Mouse (Mus musculus) CH12.LX (cell line): Measurements from ENCODE around the gene Cabp1. TPM values are rescaled to one million over a fixed set of nuclear protein-coding genes. Genes with fewer than 3 reads are reported as not detected.

Source experiments
- DNase-seq: peaks from one replicate; pipeline ENCODE4 v3.0.0-alpha.2; 2013; ENCODE audit errors: extremely low read depth
- H3K27ac ChIP-seq: 2 replicates; pipeline ENCODE4 v1.5.1; 2012; ENCODE audit warnings: low read depth, mild to moderate bottlenecking, control low read depth, moderate library complexity; ENCODE audit not compliant: insufficient read depth
- H3K27me3 ChIP-seq: replicated peaks from 2 replicates; pipeline ENCODE3; 2012; ENCODE audit warnings: inconsistent platforms
- H3K36me3 ChIP-seq, 2 experiments: replicated peaks in 1 of 2; 2 replicates each; pipeline versions ENCODE3 to v1.6.1; 2012; ENCODE audit warnings: inconsistent platforms in 1 of 2, low read length in 1 of 2, mild to moderate bottlenecking in 1 of 2, mixed read lengths in 1 of 2, moderate library complexity in 1 of 2; ENCODE audit not compliant: control insufficient read depth in 1 of 2, insufficient read depth in 1 of 2
- H3K4me1 ChIP-seq, 2 experiments: 2 replicates each; pipeline ENCODE4 v1.6.1; 2012; ENCODE audit warnings: inconsistent platforms in 1 of 2, moderate library complexity in 1 of 2; ENCODE audit not compliant: insufficient read depth in 2 of 2, control insufficient read depth in 1 of 2
- H3K4me2 ChIP-seq: 2 replicates; pipeline ENCODE4 v1.6.1; 2012; ENCODE audit warnings: low read depth, mild to moderate bottlenecking, control low read depth; ENCODE audit not compliant: poor library complexity, insufficient read depth, severe bottlenecking
- H3K4me3 ChIP-seq, 3 experiments: fragments of 150-350 bp in 1 of 3; sonication (generic) in 1 of 3; replicated peaks in 1 of 3; 2 replicates each; pipeline versions ENCODE3 to v1.5.1; 2011 to 2012; ENCODE audit warnings: low read depth in 2 of 3, low read length in 2 of 3, mild to moderate bottlenecking in 2 of 3, moderate library complexity in 2 of 3, control low read depth in 1 of 3, improper control_type of control experiment in 1 of 3, inconsistent platforms in 1 of 3, mixed read lengths in 1 of 3; ENCODE audit not compliant: poor library complexity in 1 of 3
- H3K79me2 ChIP-seq: replicated peaks from 2 replicates; pipeline ENCODE4 v1.6.1; 2012; ENCODE audit warnings: mild to moderate bottlenecking, moderate library complexity; ENCODE audit not compliant: control insufficient read depth, poor library complexity, insufficient read depth, severe bottlenecking; ENCODE audit errors: extremely low read depth
- H3K9ac ChIP-seq: 2 replicates; pipeline ENCODE4 v1.6.1; 2012; ENCODE audit warnings: low read depth, mild to moderate bottlenecking, control low read depth, moderate library complexity; ENCODE audit not compliant: insufficient read depth
- H3K9me3 ChIP-seq: replicated peaks from 2 replicates; pipeline ENCODE3; 2012; ENCODE audit warnings: low read length, inconsistent platforms, mixed read lengths
- BHLHE40 ChIP-seq: IDR thresholded peaks from 2 replicates; pipeline ENCODE4 v1.6.1; 2011; ENCODE audit warnings: mild to moderate bottlenecking, low read depth, low read length, improper control_type of control experiment
- CHD2 ChIP-seq: IDR thresholded peaks from 2 replicates; pipeline ENCODE4 v1.6.1; 2011; ENCODE audit warnings: low read length, improper control_type of control experiment
- HCFC1 ChIP-seq: IDR thresholded peaks from 2 replicates; pipeline ENCODE4 v1.6.1; 2012; ENCODE audit warnings: low read depth, mild to moderate bottlenecking, inconsistent platforms, low read length, improper control_type of control experiment
- JUN ChIP-seq: IDR thresholded peaks from 2 replicates; pipeline ENCODE4 v1.6.1; 2011; ENCODE audit warnings: low read depth, mild to moderate bottlenecking, low read length, improper control_type of control experiment, moderate library complexity; ENCODE audit not compliant: insufficient read depth
- MAFK ChIP-seq: IDR thresholded peaks from 2 replicates; pipeline ENCODE4 v1.6.1; 2011; ENCODE audit warnings: low read length, improper control_type of control experiment; ENCODE audit not compliant: insufficient replicate concordance
- NELFE ChIP-seq: IDR thresholded peaks from 2 replicates; pipeline ENCODE4 v1.6.1; 2011; ENCODE audit warnings: low read depth, low read length, improper control_type of control experiment
- NRF1 ChIP-seq: IDR thresholded peaks from 2 replicates; pipeline ENCODE4 v1.6.1; 2014; ENCODE audit warnings: low read depth, mild to moderate bottlenecking, inconsistent platforms, low read length, improper control_type of control experiment, moderate library complexity
- PAX5 ChIP-seq: IDR thresholded peaks from 2 replicates; pipeline ENCODE4 v1.6.1; 2012; ENCODE audit warnings: low read length, inconsistent platforms, mixed read lengths
- POLR2A ChIP-seq: IDR thresholded peaks from 2 replicates; pipeline ENCODE4 v1.6.1; 2011; ENCODE audit warnings: low read depth, mild to moderate bottlenecking, improper control_type of control experiment, low read length
- POLR2AphosphoS2 ChIP-seq: IDR thresholded peaks from 2 replicates; pipeline ENCODE4 v1.6.1; 2011; ENCODE audit warnings: low read depth, low read length, improper control_type of control experiment
- RAD21 ChIP-seq: IDR thresholded peaks from 2 replicates; pipeline ENCODE4 v1.6.1; 2011; ENCODE audit warnings: low read depth, mild to moderate bottlenecking, low read length, improper control_type of control experiment, moderate library complexity
- RCOR1 ChIP-seq: conservative IDR thresholded peaks from 2 replicates; pipeline ENCODE4 v1.6.1; 2012; ENCODE audit warnings: low read depth, mild to moderate bottlenecking, inconsistent platforms, low read length, improper control_type of control experiment
- SIN3A ChIP-seq: IDR thresholded peaks from 2 replicates; pipeline ENCODE4 v1.6.1; 2012; ENCODE audit warnings: low read length, improper control_type of control experiment, inconsistent platforms
- TCF12 ChIP-seq: IDR thresholded peaks from 2 replicates; pipeline ENCODE4 v1.6.1; 2014; ENCODE audit warnings: low read depth, mild to moderate bottlenecking, inconsistent platforms, low read length, improper control_type of control experiment
- ZC3H11A ChIP-seq: IDR thresholded peaks from 2 replicates; pipeline ENCODE4 v1.6.1; 2012; ENCODE audit warnings: low read depth, mild to moderate bottlenecking, inconsistent platforms, low read length, improper control_type of control experiment
- ZKSCAN1 ChIP-seq: IDR thresholded peaks from 2 replicates; pipeline ENCODE4 v1.6.1; 2012; ENCODE audit warnings: low read depth, inconsistent platforms, low read length, improper control_type of control experiment, borderline replicate concordance
- ZMIZ1 ChIP-seq: IDR thresholded peaks from 2 replicates; pipeline ENCODE4 v1.6.1; 2012; ENCODE audit warnings: low read depth, mild to moderate bottlenecking, inconsistent platforms, low read length, improper control_type of control experiment
- dilution Hi-C: fragments of 300-500 bp; cut with MboI; formaldehyde crosslinking; loops from 2 replicates; pipeline ENCODE4 v1.14.3; 2020; ENCODE audit warnings: low sequenced_read_pairs; ENCODE audit not compliant: extremely low pct_unique_long_range_greater_than_20kb, extremely low pct_ligation_motif_present
- in situ Hi-C: fragments of 300-500 bp; cut with MboI; formaldehyde crosslinking; loops from 3 replicates; pipeline ENCODE4 v1.14.3; 2019; ENCODE audit warnings: low sequenced_read_pairs, low pct_ligation_motif_present, low pct_unique_long_range_greater_than_20kb, mixed read lengths
- polyA plus RNA-seq: library from polyadenylated mRNA; unstranded; fragments of >175 nt; gene quantifications from 2 replicates; pipeline ENCODE4 v1.2.1, GENCODE M21; 2012; ENCODE audit warnings: low read depth; ENCODE audit not compliant: insufficient read length
- total RNA-seq, 2 experiments: library from RNA; depleted of rRNA; stranded (reverse); fragments of 300-350 nt in 1 of 2; fragments of >200 nt in 1 of 2; gene quantifications; 2 replicates each; pipeline ENCODE4 v1.2.3; 2012 to 2014

Cabp1 gene
- total and polyA plus RNA-seq, 3 experiments: 0.59 to 1.8 (median 1.7) TPM

- peaks cover 2% of the 10 kb centered on the region for H3K27me3 ChIP-seq
- DNase-seq: no peak
- no peak overlapping the region for H3K9ac ChIP-seq
- dilution Hi-C loops: no loop called here
- no peak overlapping the region for H3K27ac ChIP-seq
- no peak overlapping the region for H3K4me3 ChIP-seq
- no peaks in the 10 kb centered on the region for H3K36me3 ChIP-seq
- no peak overlapping the region for H3K4me2 ChIP-seq
- TF ChIP-seq BHLHE40 (no peak), TCF12 (no peak), CHD2 (no peak), ZMIZ1 (no peak), NELFE (no peak), HCFC1 (no peak), RCOR1 (no peak), SIN3A (no peak), NRF1 (no peak), ZC3H11A (no peak), POLR2A (no peak)
- peaks cover 3 to 4% of the 10 kb centered on the region in 2 experiments; a peak in 1 of 4 replicates for H3K4me1 ChIP-seq
- in situ Hi-C loops: no loop called here
- no peaks in the 10 kb centered on the region for H3K79me2 ChIP-seq
- H3K9me3 ChIP-seq: no peaks in the 10 kb centered on the region
These were observed 14.4 kb upstream of the Cabp1 start for GRCm38 (mm10) chr5:115208601-115209000.

DNA sequence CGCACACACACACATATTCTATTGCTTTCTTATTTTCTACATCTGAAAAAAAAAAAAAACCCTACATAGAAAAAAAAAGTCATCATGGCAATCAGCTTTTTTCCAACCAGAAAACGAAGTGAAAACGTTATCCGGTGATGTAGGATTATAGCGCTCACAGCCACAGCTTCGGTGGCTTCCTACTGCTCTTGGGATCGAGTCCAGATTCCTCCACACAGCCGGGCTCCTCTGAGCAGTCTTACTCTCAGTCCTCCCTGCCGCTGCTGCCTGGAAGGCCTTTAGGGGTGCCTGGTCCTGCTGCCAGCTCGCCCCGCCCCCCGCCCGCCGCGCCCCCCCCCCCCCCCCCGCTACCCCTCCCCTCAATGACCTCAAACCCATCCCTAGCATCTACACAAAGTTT is 13.7 kb upstream of the Cabp1 start:
- Histone ChIP-seq H3K9me3 (no peaks in the 10 kb centered on the region), H3K4me2 (no peak overlapping the region), H3K27ac (no peak overlapping the region), H3K36me3 (no peaks in the 10 kb centered on the region), H3K79me2 (no peaks in the 10 kb centered on the region), H3K4me1 (peaks cover 3 to 4% of the 10 kb centered on the region in 2 experiments; a peak in 1 of 4 replicates), H3K4me3 (no peak overlapping the region), H3K9ac (no peak overlapping the region), H3K27me3 (no peaks in the 10 kb centered on the region)
- TF ChIP-seq ZC3H11A: no peak
- no peak for TF ChIP-seq ZMIZ1
- no peak for TF ChIP-seq RAD21
- TF ChIP-seq SIN3A: no peak
- TF ChIP-seq BHLHE40: no peak
- no peak for TF ChIP-seq TCF12
- no peak for TF ChIP-seq ZKSCAN1
- no peak for TF ChIP-seq HCFC1
- TF ChIP-seq POLR2AphosphoS2: no peak
- no peak for TF ChIP-seq JUN
- no peak for TF ChIP-seq MAFK
- TF ChIP-seq PAX5: no peak
- DNase-seq: no peak
- in situ Hi-C loops (no loop called here), dilution Hi-C loops (no loop called here)
